Comparison of ENCODE assay signal across 8 mouse cellular contexts in genomic region chr11:22560503-22561328, GRCm38 (mm10). TPM values are rescaled to one million over a fixed set of nuclear protein-coding genes. Genes with fewer than 3 reads are reported as not detected.
DNase-seq lines count a peak whose midpoint lies in the region; ATAC-seq and TF ChIP-seq lines count a peak whose summit lies in the region.

No protein-coding gene starts in this region.

- no peak overlapping the region for H3K4me2 ChIP-seq in hindbrain, postnatal 0 days (ENCODE audit: low read depth, low read length)
- no peak overlapping the region for H3K4me2 ChIP-seq in midbrain, embryonic 16.5 days (ENCODE audit: low read length)
- no peak overlapping the region for H3K4me2 ChIP-seq in liver, embryonic 12.5 days

- TF ChIP-seq CTCF in hindbrain, postnatal 0 days (IDR thresholded peaks at IDR 0.05; ENCODE audit: low read depth): no peak

- H3K27ac ChIP-seq in hindbrain, postnatal 0 days: peak overlapping the region; percentile 80
- peak overlapping the region; percentile 66 for H3K27ac ChIP-seq in midbrain, embryonic 16.5 days (ENCODE audit: low read length)
- H3K27ac ChIP-seq in liver, embryonic 12.5 days: no peak overlapping the region

- WGBS in hindbrain, postnatal 0 days: 27% methylated on average over 6 of the region's 6 CpGs
- WGBS in midbrain, embryonic 16.5 days: 20% methylated on average over 6 of the region's 6 CpGs
- WGBS in liver, embryonic 12.5 days (ENCODE audit: insufficient replicate concordance): 49% methylated on average over 6 of the region's 6 CpGs

- no peaks in the 10 kb centered on the region for H3K36me3 ChIP-seq in hindbrain, postnatal 0 days (ENCODE audit: insufficient read depth, low read length)
- H3K36me3 ChIP-seq in midbrain, embryonic 16.5 days (ENCODE audit: control insufficient read depth, insufficient read depth, low read length): no peaks in the 10 kb centered on the region
- no peaks in the 10 kb centered on the region for H3K36me3 ChIP-seq in liver, embryonic 12.5 days

- DNase-seq in NIH3T3 (ENCODE audit: low read depth): peak; percentile 82
- peak; percentile 49 for DNase-seq in cerebellum, adult 9-11 months
- peak; percentile 67 for DNase-seq in gastrocnemius, postnatal 14 days
- peak; percentile 88 for DNase-seq in hindbrain, postnatal 0 days (ENCODE audit: low spot score)
- DNase-seq in left cerebral cortex, adult 18-20 months (ENCODE audit: low spot score in 2 of 2): peak; percentile 87 to 91
- peak; percentile 57 to 63 for DNase-seq in urinary bladder, postnatal 4 days (ENCODE audit: low spot score in 2 of 2)

- H3K4me3 ChIP-seq in hindbrain, postnatal 0 days (ENCODE audit: low read length): no peak overlapping the region
- H3K4me3 ChIP-seq in midbrain, embryonic 16.5 days (ENCODE audit: low read depth, low read length): no peak overlapping the region
- H3K4me3 ChIP-seq in liver, embryonic 12.5 days: no peak overlapping the region

- intact Hi-C loops in gastrocnemius, postnatal 14 days (cut with DNase I; ENCODE audit: low total_unique reads): no loop called here

- no peaks in the 10 kb centered on the region for H3K27me3 ChIP-seq in hindbrain, postnatal 0 days (ENCODE audit: insufficient read depth, low read length)
- H3K27me3 ChIP-seq in midbrain, embryonic 16.5 days (ENCODE audit: control insufficient read depth, insufficient read depth, low read depth, low read length): no peaks in the 10 kb centered on the region
- H3K27me3 ChIP-seq in liver, embryonic 12.5 days (replicated peaks): no peaks in the 10 kb centered on the region

- peak; percentile 91 for ATAC-seq in hindbrain, postnatal 0 days
- ATAC-seq in midbrain, embryonic 16.5 days: peak; percentile 92
- ATAC-seq in liver, embryonic 12.5 days: no peak

- no peaks in the 10 kb centered on the region for H3K9me3 ChIP-seq in hindbrain, postnatal 0 days (ENCODE audit: low read length)
- H3K9me3 ChIP-seq in midbrain, embryonic 16.5 days (replicated peaks; ENCODE audit: control insufficient read depth, low read length, poor library complexity, severe bottlenecking): no peaks in the 10 kb centered on the region
- H3K9me3 ChIP-seq in liver, embryonic 12.5 days (replicated peaks): no peaks in the 10 kb centered on the region

- 0 out of 2 replicates have a peak, but pooled peaks cover 3% of the 10 kb centered on the region for H3K4me1 ChIP-seq in hindbrain, postnatal 0 days (ENCODE audit: insufficient read depth, low read length)
- H3K4me1 ChIP-seq in midbrain, embryonic 16.5 days (ENCODE audit: control insufficient read depth, insufficient read depth, low read length): peaks cover 13% of the 10 kb centered on the region; the same call in 1 of the 2 replicates
- H3K4me1 ChIP-seq in liver, embryonic 12.5 days: no peaks in the 10 kb centered on the region

- H3K9ac ChIP-seq in hindbrain, postnatal 0 days (replicated peaks; ENCODE audit: low read length): 0 out of 2 replicates have a peak overlapping the region, but pooled peaks have one; percentile 18
- 0 out of 2 replicates have a peak overlapping the region, but pooled peaks have one; percentile 8 for H3K9ac ChIP-seq in midbrain, embryonic 16.5 days (ENCODE audit: low read depth, low read length)
- H3K9ac ChIP-seq in liver, embryonic 12.5 days: no peak overlapping the region

RNA-seq across cellular contexts. Expression of gene Tmem17, which starts 48.8 kb away (rescaled TPM):
- 1 to 10 TPM; 1.4 to 2.5 TPM for total RNA-seq in gastrocnemius, postnatal 14 days (2021)
- total RNA-seq in hindbrain, postnatal 0 days (2014; rRNA removed): 20.5 and 23.7 TPM in 2 replicates
- 23.5 and 23.7 TPM in 2 replicates for polyA plus RNA-seq in hindbrain, postnatal 0 days (2015; fragmentation: Nextera tagmentation; extraction: Ambion mirVana)
- total RNA-seq in left cerebral cortex, adult 18-20 months (2021): 1 to 10 TPM; 5.6 to 6.1 TPM
- 23.9 and 24.7 TPM in 2 replicates for polyA plus RNA-seq in midbrain, embryonic 16.5 days (2015; fragmentation: Nextera tagmentation; extraction: Ambion mirVana)
- polyA plus RNA-seq in liver, embryonic 12.5 days (2016; fragmentation: Nextera tagmentation; extraction: Ambion mirVana): 3.8 and 4.1 TPM in 2 replicates
